Mouse (Mus musculus): ENCODE results near the gene Il21r. TPM values are rescaled to one million over a fixed set of nuclear protein-coding genes. Genes with fewer than 3 reads are reported as not detected.

Il21r gene
- polyA plus RNA-seq, 1 experiment from 2014 or later, result 0.15 TPM

- Histone ChIP-seq H3K36me3 (peaks cover 72% of the 10 kb centered on the region), H3K27me3 (no peaks in the 10 kb centered on the region), H3K9me3 (no peaks in the 10 kb centered on the region), H3K4me3 (no peak overlapping the region), H3K4me2 (replicated peaks) (no peak overlapping the region), H3K27ac (replicated peaks) (no peak overlapping the region), H3K4me1 (no peaks in the 10 kb centered on the region), H3K9ac (replicated peaks) (no peak overlapping the region)
- WGBS, result 73% methylated on average over 9 of the region's 9 CpGs
- ATAC-seq (replicated peaks), result no peak
Observed at GRCm38 (mm10) chr7:125679936-125680335, 76.7 kb downstream of the Il21r start.

Other genes starting within 250 kb of the Il21r start
- gene Kdm8, start 158.8 kb upstream of the Il21r start, polyA plus RNA-seq (2015; fragmentation: Nextera tagmentation; extraction: Ambion mirVana), result 5.0 and 6.3 TPM in 2 replicates
- gene Nsmce1, start 111.8 kb upstream of the Il21r start, polyA plus RNA-seq (2015; fragmentation: Nextera tagmentation; extraction: Ambion mirVana), result 119 and 128 TPM in 2 replicates
- gene Il4ra, start 51.3 kb upstream of the Il21r start, polyA plus RNA-seq (2015; fragmentation: Nextera tagmentation; extraction: Ambion mirVana), result 2.1 and 2.2 TPM in 2 replicates
- gene Gtf3c1, start 104.4 kb downstream of the Il21r start, polyA plus RNA-seq (2015; fragmentation: Nextera tagmentation; extraction: Ambion mirVana), result 36.8 and 39.1 TPM in 2 replicates
- gene D430042O09Rik, start 104.5 kb downstream of the Il21r start, polyA plus RNA-seq (2015; fragmentation: Nextera tagmentation; extraction: Ambion mirVana), result 7.8 and 7.9 TPM in 2 replicates